Mouse (Mus musculus) liver, adult (tissue): ENCODE results near the gene 6430548M08Rik.
A peak's percentile ranks its signal among the peaks of the same experiment; 100 is the strongest.

ENCODE experiments used
- GATA4 ChIP-seq: IDR thresholded peaks from 2 replicates; pipeline ENCODE4 v1.6.1; 2014; ENCODE audit warnings: mild to moderate bottlenecking, low read length; ENCODE audit not compliant: insufficient replicate concordance

6430548M08Rik gene

DNA sequence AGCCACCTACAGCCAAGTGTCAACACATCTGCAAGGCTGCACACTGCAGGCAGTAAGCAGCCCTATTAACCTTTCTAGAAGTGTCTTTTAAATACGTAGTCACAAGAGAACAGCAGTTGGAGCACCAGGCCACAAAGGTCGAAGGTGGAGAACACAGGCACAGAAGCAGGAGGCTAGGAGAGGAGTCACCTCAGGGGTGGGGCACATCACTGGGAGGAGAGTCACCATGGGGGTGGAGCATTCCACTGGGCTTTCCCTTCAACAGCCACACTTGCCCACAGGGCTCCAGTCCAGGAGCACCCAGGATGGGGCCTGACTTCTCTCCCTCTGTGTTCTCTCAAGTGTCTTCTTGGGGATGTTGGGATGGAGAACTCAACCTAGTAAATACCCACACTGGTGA lies 17.5 kb upstream of the 6430548M08Rik start:
- no peak for TF ChIP-seq GATA4

DNA sequence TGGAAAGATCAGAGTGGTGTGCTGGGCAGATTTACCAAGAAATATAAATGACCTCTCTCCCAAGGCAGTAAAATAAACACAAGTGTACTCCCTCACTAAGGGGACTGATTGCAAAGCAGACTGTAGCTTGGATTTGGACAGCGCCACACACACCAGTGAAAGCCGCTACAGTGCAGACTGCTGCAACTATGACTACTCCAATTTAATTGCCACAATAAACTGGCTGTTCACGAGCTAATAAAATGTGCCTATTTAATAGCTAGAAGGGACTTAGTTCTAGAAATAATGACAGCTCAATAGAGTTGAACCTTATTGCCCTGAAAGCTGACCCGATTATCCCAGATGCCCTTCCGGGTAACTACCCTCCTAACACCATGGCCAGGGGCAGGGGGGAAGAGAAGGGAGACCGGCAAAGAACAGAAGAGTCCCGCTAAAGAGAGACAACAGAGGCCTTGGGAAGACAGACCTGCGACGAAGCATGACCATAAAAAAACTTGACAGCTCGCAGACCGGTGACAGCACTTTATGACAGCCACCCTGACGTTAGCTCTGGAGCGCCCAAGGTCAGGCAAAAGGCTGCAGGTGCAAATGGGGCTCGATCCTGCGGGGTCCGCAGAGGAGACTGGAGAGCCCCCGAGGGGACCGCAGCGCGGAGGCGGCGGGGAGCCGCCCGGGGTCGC lies 13.4 kb upstream of the 6430548M08Rik start:
- TF ChIP-seq GATA4 = no peak

DNA sequence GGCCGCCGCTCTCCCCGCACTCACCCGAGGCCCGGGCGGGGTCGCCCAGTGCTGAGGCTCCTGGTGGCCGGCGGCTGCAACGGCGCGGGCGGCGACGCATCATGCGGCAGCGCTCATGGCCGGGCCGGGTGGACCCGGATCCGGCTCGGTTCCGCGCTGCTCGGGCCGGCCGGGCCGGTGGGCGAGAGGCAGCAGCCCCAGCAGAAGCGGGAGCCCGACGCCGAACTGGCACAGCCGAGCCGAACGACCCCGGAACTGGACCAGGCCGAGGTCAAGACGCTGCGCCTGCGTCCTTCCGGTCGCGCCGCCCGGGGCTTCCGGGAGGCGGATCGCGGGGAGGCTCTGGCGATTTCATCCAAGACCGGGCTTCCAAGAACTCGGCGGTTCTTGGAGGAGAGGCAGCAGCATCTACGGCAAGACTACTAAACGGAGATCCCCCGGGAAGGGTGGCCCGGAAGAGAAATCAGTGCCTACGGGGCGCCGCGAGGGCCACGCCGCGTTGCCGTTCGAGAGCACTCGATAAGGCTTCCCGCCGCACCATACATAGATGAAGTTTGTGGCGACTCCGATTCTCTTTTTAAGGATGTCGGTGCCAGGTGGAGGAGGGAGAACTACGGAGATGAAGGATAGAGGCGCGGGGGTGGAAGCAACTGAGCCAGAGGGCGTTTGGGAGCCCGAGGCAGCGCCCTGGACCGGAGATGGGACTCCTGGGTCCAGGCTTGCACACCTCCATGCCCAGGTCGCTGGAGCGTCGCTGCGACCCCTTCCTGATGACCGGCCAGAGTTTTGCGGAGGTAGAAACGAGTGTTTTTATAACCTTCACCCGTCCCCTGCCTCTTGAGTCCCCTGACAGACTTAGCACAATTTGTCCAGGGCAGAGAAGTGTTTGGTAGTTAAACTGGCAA lies 12.6 kb upstream of the 6430548M08Rik start, which contains the start of gene Zdhhc7:
Zdhhc7 (minus strand) TSS at position 415 of the 905 bp plus-strand sequence.
- TF ChIP-seq GATA4 = peak; percentile 91; the same call in 1 of the 2 replicates

DNA sequence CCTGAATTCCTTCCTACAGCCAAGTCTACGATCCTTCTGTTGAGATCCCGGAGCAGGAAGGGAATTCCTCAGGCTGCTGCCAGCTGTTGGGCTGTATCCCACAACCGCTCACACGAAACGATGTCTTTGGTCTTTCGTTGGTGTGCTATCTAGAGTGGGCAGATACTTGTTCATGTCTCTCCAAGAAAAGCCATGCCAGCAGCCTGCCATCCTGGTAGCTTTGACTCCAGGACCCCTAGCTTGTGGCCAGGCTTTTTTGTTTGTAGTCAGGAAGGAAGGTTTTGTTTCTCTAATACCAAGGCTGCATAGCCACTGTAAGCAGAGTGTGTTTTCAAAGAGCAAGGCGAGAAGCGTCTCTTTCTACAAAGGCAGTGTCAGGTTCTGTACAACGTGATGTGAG lies 10.0 kb upstream of the 6430548M08Rik start:
- no peak for TF ChIP-seq GATA4

DNA sequence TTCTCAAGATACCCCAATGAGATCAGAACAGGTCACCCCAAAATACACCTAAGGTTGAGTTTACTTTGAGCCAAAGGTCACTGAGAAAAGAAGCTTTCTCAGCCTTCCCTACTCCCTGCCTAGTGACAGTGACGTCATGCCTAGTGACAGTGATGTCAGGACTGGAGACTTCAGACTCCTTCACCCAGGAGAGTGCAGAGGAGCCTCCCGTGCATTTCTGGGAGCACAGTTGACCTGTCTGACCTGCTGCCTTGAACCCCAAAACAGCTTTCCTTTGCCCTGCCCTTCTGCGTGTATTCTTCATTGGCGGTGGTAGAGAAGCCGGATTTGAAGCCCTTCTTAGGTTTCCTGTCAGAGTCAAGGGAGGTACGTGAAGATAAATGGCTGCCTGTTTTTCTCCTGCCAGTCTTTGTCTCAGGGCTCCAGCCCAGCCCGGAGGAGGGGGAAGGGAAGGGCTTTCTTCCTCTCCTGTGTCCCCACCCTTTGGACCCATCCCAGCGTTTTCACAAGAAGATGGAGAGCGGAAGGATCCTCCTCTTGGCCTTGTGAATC lies 9.2 kb upstream of the 6430548M08Rik start:
- TF ChIP-seq GATA4 = peak; percentile 38; the same call in 1 of the 2 replicates

DNA sequence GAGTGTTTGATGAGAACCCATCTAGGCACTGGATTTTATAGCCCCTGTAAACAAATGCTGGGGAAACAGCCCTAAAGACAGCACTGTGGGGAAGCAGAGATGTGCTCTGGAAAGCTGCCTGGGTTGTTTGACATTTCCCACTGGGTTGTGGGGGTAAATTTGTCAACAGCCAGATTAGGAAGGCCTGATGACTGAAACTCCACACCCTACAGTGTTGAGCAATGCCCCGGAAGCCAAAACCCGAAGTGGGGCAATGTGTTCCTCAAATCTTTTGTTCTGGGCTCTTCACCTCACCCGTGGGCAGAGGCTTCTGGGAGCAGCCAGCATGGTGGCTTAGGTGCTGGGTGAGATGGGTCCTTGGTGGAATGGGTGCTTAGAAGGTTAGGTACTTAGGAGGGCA lies 4.8 kb upstream of the 6430548M08Rik start:
- no peak for TF ChIP-seq GATA4

DNA sequence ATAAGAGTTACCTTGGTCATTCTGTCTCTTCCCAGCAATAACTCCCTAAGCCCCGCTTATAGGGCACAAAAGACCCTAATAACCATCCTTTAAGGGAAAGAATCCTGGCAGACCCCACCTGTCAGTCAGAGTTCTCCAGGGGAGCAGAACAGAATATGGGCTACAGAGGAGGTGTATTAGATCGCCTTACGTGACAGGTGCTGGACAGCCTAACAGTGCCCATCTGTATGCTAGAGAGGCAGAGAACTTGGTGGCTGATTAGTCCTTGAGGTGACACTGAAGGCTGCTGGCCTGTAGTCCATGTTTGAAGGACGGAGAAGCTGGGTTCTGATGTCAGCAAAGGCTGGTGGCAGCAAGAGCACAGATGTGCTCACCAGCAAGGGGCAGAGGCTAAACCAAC lies 3.0 kb upstream of the 6430548M08Rik start:
- TF ChIP-seq GATA4 = no peak

DNA sequence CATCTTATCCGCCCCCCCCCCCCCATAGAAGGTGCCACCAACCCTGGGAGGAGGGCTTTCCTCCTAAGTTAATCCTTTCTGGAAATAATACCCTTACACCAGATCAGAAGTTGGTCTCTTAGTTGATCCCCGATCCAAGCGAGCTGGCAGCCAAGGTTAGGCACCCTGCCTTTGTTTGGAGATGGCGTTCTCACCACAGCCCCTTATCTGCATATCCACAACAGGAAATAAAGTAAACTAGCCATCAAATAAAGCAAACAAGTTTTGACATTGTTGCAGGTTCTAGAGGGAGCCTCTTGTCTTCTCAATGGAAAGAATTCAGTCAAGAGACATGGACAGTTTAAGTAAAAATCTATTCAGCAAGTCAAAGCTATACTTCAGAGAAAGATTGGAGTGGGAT lies 2.6 kb upstream of the 6430548M08Rik start:
- no peak for TF ChIP-seq GATA4

DNA sequence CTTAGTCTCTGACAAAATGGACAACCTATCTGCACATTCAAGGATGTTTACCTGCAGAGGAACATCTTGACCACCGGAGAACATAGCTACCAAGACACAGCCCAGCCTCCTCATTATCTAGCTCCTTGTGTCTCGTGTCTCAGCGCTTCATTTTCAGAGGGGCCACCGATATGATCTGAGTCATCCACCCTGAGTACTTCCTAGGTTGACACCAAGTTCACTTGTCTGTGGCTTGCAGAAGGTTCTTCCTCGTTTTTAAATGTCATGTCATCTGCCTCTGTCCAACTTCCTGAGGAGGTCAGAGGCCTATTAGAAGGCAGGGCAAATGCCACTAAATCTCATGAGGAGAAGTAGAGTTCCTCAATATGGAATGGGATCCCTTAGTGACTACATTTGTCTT lies 1.4 kb upstream of the 6430548M08Rik start:
- no peak for TF ChIP-seq GATA4

DNA sequence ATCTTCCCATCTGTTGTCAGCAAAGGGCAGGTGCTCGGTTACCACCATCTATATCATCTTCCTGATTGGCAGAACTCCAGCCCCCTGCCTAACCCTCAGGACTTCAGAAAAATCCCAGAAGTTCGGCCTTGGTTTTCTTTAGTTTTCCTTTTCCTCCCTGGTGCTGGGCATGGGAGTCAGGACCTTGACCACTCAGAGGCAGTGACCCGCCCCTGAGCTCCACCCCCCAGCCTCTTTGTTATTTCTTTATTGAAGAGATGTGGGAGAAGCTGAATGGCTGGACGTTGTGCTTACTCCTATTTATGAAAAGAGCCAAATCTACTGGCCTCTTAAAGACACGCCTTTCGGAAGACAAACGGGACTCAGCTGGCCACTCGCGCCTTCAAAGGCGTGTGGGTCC lies 646 bp upstream of the 6430548M08Rik start:
- TF ChIP-seq GATA4 = no peak

DNA sequence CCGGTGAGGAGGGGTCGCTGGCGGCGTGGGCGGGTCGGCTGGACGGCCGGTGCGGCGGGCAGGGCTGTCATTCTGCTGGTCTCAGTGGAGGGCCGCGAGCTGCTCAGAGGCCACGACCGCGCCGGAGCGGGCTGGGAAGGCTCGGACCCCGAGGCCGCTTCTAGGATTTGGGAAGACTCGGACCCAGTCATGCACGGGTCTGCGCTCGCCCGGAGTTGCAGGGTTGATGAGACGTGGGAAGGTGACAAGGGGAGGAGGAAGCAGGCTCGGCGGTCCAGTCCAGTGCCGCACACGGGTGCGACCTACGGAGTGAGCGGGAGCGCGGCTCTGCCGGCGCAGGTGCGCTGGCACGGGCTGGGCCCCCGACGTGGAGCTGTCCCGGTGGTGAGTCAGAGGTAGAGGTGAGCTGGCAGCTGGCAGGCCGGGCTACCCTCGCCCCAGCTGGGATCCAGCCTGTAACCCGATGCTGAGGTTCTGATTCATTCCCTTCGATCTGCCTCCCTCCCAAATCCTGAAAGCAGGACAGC lies 426 bp downstream of the 6430548M08Rik start:
- no peak for TF ChIP-seq GATA4

DNA sequence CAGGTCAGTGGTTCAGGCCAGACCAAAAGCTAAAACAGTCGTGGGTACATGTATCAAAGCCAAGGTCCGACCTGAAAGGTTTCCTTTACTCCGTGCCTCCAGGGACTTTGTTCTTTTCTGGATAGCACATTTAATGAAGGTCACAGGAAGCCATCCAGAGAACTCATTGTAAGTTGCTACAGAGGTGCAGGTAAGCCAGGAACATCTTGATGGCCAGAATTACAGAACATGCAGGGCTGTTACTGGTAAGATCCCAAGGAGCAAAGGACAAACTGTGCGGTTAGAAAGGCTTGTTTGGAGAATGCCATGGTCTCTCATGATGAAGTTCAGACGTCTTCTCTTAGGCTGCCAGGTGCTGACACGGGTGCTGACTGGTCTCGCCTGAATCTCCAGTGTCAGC lies 2.6 kb downstream of the 6430548M08Rik start:
- TF ChIP-seq GATA4 = no peak

DNA sequence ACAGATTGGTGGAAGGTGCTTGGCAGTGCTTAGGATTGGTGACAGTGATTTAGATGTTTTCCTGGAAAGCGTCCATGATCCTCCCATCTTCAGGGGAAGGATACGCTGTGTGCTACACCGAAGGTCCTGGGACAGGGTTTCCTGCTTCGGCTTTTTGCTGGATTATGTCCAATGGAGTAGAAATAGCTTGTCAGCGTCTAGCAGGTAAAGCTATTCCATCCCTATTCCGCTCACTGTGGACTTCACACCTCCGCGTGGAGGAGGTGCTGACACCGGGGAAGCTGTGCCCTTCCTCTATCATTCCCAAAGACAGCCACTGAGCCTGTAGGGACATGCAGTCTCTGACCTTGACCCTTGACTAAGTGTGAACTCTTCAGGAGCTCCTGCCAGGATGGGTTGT lies 4.2 kb downstream of the 6430548M08Rik start:
- TF ChIP-seq GATA4 = no peak

DNA sequence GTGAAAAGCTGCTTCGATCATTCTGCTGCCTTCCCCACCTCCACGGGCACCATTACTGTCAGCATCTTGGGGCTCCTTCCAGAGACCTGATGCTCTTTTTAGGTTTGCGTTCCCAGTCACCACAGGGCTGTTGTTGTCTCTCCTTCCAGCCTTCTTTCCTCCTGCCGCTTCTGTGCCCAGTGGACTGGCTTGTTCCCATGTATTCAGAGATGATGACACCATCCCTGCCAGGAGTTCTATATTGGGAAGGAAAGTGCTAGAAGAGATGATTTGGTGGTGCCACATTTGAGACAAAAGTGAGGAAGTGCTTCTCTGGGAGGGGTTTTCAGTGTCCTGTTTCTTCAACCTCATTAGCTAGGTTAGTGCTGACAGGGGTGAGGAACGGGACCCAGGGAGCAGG lies 4.9 kb downstream of the 6430548M08Rik start:
- no peak for TF ChIP-seq GATA4

DNA sequence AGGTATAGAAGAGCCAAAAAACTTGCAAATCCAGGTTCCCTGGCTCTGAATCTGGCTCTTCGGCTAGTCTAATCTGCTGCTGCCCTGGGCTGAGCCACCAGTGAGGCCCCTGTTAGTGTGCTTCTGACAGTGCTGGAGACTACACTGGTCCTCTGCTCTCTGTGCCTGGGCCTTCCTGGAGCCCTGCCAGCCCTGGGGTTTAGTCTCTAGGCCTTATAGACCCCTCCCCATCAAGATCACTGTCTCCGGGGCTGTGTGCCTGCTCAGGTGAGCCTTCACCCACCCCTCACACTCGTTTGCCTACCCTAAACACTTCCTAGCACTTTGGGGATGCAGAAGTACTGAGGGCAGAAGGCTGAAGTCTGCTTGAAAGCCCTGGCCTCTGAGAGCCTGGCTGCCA lies 5.5 kb downstream of the 6430548M08Rik start:
- no peak for TF ChIP-seq GATA4

DNA sequence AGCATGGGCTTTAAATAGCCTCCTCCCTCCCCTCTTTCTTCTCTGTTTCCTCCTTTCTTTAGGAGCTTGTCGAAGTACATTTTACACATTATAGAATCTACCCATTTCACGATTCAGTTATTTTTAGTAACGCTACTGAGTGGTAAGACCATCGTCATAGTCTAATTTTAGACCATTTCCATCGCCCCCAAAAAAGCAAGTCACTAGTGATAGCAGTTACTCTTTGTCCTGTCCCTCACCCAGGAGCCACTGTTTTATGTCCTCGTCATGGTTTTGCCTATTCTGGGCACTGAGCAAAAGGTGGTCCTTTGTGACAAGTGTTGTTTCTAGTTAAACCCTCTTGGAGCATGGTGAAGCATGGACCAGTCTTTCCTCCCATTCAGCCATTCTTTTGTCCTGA lies 6.0 kb downstream of the 6430548M08Rik start:
- TF ChIP-seq GATA4 = no peak
